Mouse (Mus musculus) ovary, adult 18-20 months (tissue): ENCODE results near the gene Fgfr2.
A peak's percentile ranks its signal among the peaks of the same experiment; 100 is the strongest.

Source experiments
- DNase-seq: peaks from one replicate; pipeline ENCODE4 v3.0.0; 2022; ENCODE audit warnings: low spot score, mixed read lengths

Gene Fgfr2

DNA sequence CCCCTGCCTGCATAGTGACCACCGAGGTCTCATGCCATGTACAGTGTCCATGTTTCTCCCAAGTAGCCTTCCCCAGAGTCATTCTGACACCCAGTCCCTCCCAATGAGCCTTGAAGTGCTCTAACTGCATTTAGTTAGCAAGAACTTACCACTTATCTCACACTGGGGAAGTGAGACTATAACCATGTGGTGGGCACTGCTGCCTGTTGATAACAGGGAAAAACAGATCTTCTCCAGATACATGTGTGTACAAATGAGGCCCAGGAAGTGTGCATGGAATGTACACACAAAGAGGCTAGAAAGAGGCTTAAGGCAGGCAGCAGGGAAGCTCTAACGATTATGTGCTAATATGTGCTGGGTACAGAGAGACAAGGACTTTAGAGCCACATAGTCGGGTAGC lies 629.5 kb downstream of the Fgfr2 start:
- DNase-seq, result no peak

DNA sequence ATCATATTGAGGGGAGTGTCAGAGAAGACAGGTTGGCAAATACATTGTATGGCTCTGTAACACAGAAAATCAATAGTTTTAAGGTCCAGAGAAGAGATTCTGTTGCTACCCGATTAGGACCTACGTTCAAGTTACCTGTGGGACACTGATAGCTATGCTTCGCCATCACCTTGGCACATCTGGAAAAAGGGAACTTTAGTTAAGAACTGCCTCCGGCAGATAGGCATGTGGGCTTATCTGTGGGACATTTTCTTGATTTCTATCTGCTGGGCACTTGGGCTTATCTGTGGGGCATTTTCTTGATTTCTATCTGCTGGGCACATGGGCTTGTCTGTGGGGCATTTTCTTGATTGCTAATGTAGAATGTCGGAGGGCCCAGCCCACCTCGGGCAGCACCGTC lies 631.2 kb downstream of the Fgfr2 start:
- DNase-seq, result no peak

DNA sequence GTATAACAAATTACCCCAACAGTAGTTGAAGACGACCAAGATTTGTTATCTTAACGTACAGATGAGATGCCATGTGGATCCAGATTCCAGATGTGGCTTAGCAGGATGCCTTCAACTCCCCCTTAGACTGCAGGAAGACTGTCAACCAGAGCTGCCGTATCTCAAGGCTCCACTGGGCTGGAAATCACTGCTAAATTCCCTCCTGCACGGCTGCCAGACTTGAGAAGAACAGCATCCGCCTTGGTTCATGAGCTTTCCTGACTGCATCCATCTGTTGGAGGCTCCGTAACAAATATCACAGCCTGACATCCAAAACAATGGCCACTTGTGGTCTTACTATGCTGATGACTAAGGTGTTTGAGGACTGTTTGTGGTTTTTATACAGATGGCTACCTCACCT lies 635.8 kb downstream of the Fgfr2 start:
- DNase-seq, result no peak

DNA sequence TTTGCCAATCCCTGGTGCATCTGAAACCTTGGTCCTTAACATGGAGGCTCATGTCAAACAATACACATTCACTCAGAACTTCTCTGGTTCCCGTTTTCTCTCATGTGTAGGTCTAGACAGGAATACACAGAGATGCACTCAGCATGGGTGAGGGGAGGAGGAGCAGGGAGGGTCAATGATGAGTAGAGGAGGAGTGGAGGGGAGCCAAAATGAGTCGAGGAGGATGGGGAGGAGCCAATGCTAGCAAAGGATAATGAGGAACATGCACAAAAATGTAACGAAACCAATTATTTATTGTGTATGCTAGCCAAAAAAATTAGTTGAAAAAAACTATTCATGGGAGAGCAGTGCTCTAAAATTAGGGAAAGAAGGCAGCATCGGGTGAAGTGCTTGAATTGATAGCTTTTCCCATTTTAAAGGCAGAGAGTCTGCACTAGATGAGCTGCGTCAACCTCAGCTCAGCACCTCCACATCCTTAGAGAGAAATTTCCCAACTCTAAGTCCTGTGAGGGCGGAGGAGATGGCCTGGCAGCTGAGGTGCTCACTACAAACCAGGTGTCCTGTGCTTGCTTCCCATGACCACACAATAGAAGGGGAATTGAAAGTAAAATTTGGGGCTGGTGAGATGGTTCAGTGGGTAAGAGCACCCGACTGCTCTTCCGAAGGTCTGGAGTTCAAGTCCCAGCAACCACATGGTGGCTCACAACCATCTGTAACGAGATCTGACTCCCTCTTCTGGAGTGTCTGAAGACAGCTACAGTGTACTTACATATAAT lies 636.6 kb downstream of the Fgfr2 start:
- DNase-seq, result no peak

DNA sequence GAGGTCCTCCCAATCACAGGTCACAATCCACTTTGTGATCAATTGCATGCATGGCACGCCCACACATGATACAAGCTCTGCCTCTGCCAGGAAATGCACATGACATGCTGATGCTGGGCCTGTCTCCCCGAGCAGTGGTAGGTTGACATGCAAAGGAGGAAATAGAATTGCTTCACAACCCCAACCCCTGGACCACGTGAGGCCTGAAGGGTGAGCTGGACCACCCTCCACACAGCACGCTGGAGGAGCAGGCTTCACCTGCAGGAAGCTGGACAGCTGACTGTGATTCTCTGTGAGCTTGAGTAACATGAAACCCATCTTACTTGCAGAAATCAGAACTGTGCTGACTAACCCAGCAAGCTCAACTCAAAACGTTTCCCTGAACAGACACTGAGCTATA lies 638.7 kb downstream of the Fgfr2 start:
- no peak for DNase-seq

DNA sequence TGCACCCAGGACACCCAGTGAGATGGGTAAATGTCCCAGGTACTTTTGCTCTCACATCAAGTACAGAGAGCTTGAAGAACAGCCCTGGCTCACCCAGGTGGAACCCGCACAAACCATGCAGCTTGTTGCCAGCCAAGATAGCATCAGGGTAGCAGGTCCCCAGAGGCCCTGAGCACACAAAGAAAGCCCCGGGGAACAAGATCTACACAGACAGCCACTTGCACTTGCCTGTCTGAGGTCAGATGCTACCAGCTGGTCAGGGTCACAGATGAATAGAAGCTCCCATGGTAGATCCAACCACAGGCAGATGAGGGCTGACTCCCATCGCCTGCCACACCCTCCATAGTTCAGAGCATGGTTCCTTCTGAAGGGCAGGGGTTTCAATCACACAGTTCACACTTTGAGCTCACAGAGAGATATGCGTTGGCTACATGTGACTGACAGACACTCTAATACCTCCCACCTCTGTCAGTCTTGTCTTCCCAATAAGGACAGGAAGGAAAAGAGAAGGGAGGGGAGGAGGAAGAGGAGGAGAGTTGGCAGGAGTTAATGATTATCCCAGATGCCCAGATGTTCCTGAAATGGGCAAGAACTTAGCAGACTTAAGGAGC lies 642.3 kb downstream of the Fgfr2 start:
- DNase-seq, result no peak

DNA sequence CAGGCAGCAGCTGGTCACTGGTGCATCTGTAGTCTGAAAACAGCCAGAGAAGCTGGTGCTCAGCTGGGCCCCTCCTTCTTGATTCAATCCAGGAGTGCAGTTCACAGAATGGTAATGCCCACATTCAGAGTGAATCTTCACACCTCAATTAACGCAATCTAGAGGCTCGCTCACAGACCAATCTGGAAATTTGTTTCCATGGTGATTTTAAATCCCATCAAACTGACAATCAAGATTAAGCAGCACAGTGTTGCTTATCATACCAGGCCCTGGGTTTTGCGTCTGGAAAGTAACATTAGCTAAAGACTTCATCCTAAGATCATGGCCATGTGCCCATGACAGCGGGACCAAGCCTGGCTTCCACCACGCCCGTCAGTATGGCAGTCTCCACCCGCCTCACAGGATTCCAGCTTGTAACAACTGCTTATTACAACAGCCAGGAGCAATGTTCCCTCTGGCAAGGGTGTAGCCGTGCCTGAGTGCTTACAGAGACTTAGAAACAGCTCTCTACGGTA lies 644.8 kb downstream of the Fgfr2 start:
- no peak for DNase-seq

DNA sequence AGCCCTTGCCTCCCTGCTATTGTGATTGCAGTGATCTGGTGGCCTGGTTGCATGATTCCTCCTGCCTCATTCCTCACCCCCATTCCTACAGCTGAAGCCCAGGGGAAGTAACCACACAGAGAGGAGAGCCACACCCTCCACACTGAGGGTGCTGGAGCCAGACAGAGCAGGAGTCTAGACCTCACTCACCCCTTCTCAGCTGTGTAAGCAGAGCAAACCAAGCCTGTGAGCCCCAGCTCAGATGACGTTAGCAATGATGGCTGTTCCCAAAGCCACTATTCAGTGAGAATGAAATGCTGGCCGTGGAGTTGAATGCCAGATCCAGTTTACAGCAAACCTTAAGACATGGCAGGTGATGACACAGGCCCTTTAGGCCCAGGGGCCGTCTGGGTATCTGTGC lies 645.4 kb downstream of the Fgfr2 start:
- DNase-seq, result no peak

DNA sequence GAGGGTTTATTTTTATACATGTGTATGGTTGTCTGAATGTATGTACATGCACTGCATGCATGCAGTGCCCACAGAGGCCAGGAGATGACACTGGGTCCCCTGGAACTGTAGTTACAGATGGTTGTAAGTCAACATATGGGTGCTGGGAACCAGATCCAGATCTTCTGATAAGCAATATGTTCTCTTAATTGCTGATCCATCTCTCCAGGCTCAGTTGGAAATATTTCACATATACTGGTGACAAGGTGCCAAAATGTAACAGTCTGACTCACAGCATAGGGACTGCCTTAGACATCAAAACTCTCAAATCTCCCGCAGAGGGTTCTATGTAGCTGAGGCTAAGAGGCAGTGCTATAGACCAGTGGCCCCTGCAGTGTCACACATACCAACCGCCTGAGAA lies 646.7 kb downstream of the Fgfr2 start:
- DNase-seq, result no peak

DNA sequence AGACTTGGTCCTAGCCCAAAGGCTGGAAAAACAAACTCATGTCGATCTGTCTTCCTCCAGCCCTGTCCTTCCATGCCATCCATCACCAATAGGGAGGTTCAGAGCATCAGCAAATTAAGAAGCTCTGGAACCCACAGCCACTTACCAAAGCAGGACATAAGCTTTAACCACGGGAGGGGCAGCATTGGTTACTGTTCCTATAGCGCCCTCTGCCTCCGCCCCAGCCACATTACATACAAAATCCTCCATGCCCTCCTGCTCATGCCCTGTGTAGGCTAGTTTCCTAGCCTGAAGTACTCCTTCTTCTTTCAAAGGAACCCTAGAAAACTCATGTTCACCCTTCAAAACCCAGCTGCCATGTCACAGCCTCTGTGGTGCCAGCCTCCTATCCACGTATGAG lies 648.1 kb downstream of the Fgfr2 start:
- DNase-seq, result peak; percentile 4

DNA sequence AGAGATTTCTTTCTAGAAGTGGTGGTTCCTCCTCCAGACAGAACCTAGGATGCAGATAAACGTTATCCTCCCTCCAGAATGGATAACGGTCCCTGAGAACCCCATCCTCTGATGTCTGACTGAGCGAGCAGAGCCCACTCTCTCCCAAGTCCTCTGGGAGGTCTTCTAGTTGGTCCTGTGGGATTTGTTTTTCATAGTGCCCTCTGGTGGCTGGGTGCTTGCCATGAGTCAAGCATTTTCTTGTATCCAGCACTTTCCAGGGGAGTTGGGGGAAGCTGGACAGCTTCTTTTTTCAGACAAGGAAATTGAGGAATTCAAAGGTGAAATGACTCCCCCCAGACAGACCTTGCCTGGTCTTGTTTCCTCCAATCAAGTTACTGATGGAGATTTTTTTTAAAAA lies 651.8 kb downstream of the Fgfr2 start:
- no peak for DNase-seq

DNA sequence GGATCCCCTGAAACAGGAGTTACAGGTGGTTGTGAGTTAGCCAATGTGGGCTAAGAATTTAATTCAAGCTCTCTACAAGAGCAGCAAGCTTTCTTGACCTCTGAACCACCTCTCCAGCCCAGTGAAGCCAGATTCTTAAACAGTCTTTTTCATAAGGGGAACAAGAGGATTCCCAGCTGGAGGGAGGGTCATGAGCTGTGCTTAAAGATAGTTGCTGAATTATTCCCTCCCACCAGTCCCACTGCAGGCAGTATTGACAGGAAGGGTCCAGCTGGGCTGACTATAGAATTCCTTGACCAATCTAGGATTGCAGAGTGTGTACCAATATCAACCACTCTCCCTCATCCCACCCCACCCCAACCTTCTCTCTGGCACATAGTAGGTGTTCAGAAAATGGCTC lies 654.8 kb downstream of the Fgfr2 start:
- no peak for DNase-seq

DNA sequence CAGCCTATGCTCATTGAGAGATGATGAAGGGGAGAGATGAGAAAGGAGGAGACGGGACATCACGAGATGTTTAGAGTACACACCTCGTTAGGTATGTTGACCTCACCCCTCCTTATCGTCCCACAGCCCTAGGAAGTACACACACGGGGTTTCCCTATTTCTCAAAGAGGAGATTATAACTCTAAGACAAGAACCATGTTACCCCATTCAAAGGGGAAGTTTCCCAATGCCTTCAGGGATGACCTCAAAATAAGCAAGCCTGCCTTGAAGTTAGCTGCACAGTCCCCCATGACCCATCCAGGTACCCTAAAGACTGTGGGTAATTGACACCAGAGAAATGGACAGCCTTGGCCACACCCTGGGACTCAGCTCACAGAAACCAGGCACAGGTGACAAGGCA lies 657.3 kb downstream of the Fgfr2 start:
- no peak for DNase-seq

DNA sequence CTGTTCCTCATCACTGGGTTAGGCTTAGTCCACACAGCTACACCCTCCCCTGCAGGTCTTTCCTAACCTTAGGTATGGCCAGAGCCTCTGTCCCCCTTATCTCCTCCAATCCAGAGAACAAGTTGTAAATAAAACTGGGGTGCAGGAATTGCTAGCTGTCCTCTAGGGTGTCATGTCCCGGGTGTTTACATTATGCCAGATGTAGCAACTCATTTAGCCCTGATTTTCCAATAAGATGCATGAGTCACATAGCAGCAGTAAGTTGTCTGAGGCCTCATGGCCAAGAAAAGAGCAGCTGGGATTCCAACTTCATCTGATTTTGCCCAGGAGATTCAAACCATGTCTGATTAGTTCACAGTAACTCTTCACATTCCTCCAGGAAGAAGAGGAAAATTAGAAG lies 658.3 kb downstream of the Fgfr2 start:
- DNase-seq, result no peak

DNA sequence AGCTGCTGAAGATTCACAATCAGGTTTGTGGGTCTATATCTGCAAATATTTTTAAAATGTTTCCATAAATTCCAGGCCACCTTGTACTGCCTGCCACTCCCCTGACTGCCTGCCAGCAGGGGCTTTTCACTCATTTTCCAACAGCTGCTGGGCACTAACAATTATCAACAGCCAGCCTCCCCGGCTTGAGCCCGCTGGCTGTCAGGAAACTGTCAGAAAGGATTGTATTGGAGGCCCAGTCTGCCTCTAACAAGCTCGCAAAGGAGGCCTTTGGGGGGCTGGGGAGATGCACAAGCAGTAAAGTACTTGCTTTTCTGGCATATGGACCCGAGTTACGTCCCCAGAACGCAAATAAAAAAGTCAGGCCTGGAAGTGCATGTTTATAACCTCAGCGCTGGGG lies 664.7 kb downstream of the Fgfr2 start:
- DNase-seq, result no peak

DNA sequence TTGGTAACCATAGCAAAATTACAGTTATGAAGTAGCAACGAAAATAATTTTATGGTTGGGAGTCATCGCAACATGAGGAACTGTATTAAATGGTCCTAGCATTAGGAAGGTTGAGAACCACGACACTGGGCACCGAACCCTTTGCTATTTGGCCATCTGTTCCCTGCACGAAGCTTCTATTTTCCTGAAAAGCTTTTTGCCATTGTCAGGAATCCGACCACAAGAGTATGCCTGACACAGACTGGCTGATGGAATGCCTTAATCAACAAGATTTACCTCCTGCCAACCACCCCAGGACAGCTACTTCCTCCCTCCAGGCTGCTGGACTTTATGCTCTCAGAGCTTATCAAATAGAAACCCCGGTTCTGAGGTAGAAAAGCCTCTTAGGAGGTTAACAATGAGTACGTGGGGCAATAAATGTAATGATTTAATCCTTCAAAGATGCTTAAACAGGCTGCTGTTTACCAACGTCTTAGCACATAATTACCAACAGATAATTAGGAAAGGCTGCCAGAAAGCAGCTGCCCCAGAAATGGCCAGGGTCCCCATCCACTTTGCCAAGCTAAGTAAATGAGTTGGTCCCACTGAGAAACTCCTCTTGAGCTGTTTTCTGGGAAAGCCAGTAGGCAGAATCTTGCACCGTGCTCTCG lies 668.0 kb downstream of the Fgfr2 start:
- DNase-seq, result no peak

DNA sequence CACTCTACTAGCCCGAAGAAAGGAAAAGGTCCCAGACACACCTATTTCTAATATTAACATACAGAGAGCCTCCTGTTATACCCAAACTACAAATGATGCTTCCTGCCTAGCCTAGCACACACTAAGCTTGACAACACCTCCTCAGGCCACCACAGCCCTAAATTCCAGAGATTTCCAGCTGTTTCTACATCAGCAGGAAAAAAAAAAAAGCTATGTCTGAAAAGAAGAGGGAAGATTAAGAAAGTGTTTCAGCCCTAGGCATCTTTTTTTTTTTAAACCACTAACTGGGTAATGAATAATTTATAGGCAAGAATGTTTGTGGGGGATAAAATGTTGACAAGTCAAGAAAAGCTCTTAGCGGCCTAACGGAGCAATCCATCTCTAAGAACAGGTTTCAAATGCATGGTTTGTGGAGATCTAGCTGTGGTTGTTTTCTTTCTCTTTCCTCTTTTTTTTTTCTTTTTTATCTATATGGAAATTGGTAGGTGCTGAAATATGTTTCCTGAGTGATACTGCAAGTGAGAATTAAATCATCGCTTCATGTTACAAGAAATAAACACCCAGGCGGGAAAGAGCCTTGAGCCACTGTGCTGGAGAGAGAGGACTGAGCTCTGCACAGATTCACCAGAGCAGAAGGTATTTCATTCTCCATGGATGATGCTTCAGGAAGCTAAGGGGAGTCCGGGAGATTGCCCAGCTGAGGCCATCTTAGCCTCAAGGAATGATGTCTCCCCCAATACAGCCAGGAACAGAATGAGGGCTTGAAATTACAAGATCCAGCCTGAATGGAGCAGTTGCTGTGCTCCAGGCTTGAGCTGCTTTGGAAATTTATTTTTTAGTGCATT lies 673.0 kb downstream of the Fgfr2 start:
- no peak for DNase-seq

DNA sequence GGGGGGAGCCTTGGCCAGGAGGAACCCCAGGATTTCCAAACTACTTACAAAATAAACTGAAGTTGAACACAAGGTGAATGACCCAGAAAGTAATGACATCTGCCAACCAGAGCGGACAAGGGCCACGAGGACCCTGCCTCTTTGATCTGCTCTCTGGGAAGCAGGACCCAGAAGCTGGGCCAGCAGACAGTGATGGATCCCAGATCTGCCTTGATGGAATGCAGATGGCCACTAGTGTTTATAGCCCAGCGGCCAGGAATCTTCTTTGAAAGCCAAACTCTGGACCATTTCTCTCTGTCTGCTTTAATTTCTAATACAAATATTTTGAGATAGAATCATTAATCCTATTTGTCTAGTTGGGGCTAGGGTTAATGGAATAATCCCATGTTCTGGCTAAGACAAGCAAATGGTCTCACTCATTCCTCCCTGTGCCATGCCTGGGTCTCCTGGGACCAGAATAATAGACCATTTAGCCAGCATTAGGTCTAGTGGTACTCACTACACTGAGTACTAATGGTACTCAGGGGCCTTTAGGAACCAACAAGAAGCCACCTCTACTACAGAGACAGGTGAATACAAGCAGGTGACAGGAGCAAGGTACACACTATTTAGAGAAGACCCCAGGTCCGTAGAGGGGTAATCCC lies 674.5 kb downstream of the Fgfr2 start:
- no peak for DNase-seq

DNA sequence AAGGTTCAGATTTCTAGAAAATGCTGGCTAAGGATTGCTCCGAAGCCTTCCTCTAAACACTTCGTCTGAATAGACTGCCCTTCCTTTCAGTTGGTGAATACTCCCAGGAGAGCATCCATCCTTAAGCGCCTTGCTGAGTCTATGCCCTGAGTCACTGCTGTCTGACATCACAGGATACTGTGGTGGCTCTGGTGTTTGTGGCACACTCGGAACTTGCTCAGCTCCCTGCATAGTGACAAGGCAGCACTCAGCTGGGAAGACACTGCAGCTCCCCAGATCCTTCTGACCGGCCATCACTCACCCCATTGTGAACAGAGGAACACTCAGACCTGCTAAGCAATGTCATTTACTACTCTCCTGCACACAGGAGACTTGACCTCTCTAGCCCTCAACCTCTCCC lies 675.6 kb downstream of the Fgfr2 start:
- no peak for DNase-seq

DNA sequence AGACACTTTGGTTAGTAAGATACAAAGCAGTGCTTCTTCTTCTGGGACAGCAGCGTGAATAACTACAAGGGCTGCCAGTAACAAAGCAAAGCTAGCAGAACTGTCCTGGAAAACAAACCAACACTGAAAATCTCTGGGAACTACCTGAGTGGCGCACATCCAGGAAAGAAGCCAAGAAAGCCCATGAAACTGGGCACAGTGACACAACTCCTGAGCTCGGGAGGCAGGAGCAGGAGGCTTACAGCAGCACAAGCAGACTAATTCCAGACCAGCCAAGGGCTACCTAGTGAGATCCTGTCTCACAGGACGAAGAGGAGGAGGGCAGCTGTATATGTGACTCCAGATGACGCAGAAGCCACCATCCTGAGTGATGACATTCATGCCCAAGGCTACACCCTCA lies 676.3 kb downstream of the Fgfr2 start:
- no peak for DNase-seq

DNA sequence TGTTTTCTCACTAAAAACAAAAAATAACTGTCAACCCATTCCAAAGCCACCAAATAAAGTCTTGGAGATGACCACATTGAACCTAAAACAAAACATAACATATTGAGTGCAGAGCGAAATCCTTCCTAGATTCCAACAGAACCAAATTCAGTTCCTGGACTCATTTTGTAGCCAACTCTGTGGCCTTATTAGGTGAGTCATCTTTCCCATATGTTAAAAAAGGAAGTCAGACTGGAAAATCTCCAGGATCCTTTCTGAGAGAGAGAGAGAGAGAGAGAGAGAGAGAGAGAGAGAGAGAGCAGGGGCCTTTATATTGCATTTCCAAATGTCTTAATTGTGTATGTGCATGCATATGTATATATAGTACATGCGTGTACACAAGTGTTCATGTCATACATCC lies 678.9 kb downstream of the Fgfr2 start:
- DNase-seq, result no peak

DNA sequence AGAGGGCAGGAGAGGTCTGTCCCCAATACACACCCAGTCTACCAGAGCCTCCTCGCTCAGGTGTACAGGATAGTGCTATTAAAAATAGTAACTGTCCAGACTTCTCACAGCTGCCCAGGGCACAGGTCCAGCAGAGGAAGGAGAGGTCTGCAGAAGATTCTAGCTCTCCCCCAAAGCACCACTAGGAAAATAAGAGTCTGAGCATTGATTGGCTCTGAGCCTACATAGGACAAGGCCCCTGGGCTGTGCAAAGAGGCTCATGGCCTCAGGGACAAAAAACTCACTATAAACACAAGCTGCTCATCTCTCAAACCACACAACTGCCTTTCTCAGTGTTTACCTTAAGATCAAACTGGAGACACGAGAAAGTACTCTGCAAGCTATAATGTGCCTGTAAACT lies 679.4 kb downstream of the Fgfr2 start:
- DNase-seq, result no peak
